Mouse (Mus musculus): ENCODE data around the gene Tomm40. TPM values are rescaled to one million over a fixed set of nuclear protein-coding genes. Genes with fewer than 3 reads are reported as not detected.

Tomm40 gene
- total and polyA plus RNA-seq, 2 experiments = 22.3 to 56.2 TPM

GRCm38 (mm10) chr7:19747420-19748218, 32.4 kb upstream of the Tomm40 start:
- peak overlapping the region; percentile 89 for H3K9ac ChIP-seq (ENCODE audit: low read depth, low read length)
- peak; percentile 55 for DNase-seq (ENCODE audit: extremely low read depth, low read depth, low spot score)

GRCm38 (mm10) chr7:19746426-19747201, 31.4 kb upstream of the Tomm40 start:
- H3K4me3 ChIP-seq (ENCODE audit: insufficient read depth, low read depth, low read length) = no peak overlapping the region

More at GRCm38 (mm10) chr7:19747420-19748218, 32.4 kb upstream of the Tomm40 start:
- WGBS = 4% methylated on average over 25 of the region's 25 CpGs
- no peaks in the 10 kb centered on the region for H3K27me3 ChIP-seq (ENCODE audit: control insufficient read depth, insufficient read depth, low read length)
- H3K27ac ChIP-seq (replicated peaks; ENCODE audit: insufficient read depth, low read depth, low read length) = peak overlapping the region; percentile 96
- peaks cover 14% of the 10 kb centered on the region; the same call in 1 of the 2 replicates for H3K79me2 ChIP-seq (ENCODE audit: control insufficient read depth, insufficient read depth, low read length)
- H3K4me1 ChIP-seq (ENCODE audit: control insufficient read depth, insufficient read depth, low read length) = peaks cover 16% of the 10 kb centered on the region
- no peak for TF ChIP-seq CTCF (IDR thresholded peaks at IDR 0.05; ENCODE audit: low read depth, low read length)
- TF ChIP-seq POLR2A (IDR thresholded peaks at IDR 0.05; ENCODE audit: extremely low read depth, insufficient read depth, low read length) = no peak
- peak overlapping the region; percentile 84 for H3K4me3 ChIP-seq (ENCODE audit: insufficient read depth, low read depth, low read length)
- H3K36me3 ChIP-seq (ENCODE audit: control insufficient read depth, insufficient read depth, low read length) = no peaks in the 10 kb centered on the region; the same call in 1 of the 2 replicates

GRCm38 (mm10) chr7:19745971-19746370, 30.7 kb upstream of the Tomm40 start:
- Histone ChIP-seq H3K27me3 (ENCODE audit: control insufficient read depth, insufficient read depth, low read length) (no peaks in the 10 kb centered on the region), H3K36me3 (ENCODE audit: control insufficient read depth, insufficient read depth, low read length) (no peaks in the 10 kb centered on the region; the same call in 1 of the 2 replicates), H3K9ac (ENCODE audit: low read depth, low read length) (no peak overlapping the region), H3K4me1 (ENCODE audit: control insufficient read depth, insufficient read depth, low read length) (peaks cover 16% of the 10 kb centered on the region), H3K27ac (replicated peaks; ENCODE audit: insufficient read depth, low read depth, low read length) (no peak overlapping the region), H3K4me3 (ENCODE audit: insufficient read depth, low read depth, low read length) (no peak overlapping the region), H3K79me2 (ENCODE audit: control insufficient read depth, insufficient read depth, low read length) (peaks cover 14% of the 10 kb centered on the region; the same call in 1 of the 2 replicates)
- 79% methylated on average over 8 of the region's 10 CpGs for WGBS
- DNase-seq (ENCODE audit: extremely low read depth, low read depth, low spot score) = no peak
- TF ChIP-seq POLR2A (IDR thresholded peaks at IDR 0.05; ENCODE audit: extremely low read depth, insufficient read depth, low read length) = no peak
- TF ChIP-seq CTCF (IDR thresholded peaks at IDR 0.05; ENCODE audit: low read depth, low read length) = no peak

More at GRCm38 (mm10) chr7:19746426-19747201, 31.4 kb upstream of the Tomm40 start:
- Histone ChIP-seq H3K4me1 (ENCODE audit: control insufficient read depth, insufficient read depth, low read length) (peaks cover 16% of the 10 kb centered on the region), H3K27me3 (ENCODE audit: control insufficient read depth, insufficient read depth, low read length) (no peaks in the 10 kb centered on the region), H3K9ac (ENCODE audit: low read depth, low read length) (no peak overlapping the region), H3K27ac (replicated peaks; ENCODE audit: insufficient read depth, low read depth, low read length) (peak overlapping the region; percentile 96), H3K79me2 (ENCODE audit: control insufficient read depth, insufficient read depth, low read length) (peaks cover 14% of the 10 kb centered on the region; the same call in 1 of the 2 replicates), H3K36me3 (ENCODE audit: control insufficient read depth, insufficient read depth, low read length) (no peaks in the 10 kb centered on the region; the same call in 1 of the 2 replicates)
- TF ChIP-seq CTCF (IDR thresholded peaks at IDR 0.05; ENCODE audit: low read depth, low read length) (no peak), POLR2A (IDR thresholded peaks at IDR 0.05; ENCODE audit: extremely low read depth, insufficient read depth, low read length) (no peak)
- no peak for DNase-seq (ENCODE audit: extremely low read depth, low read depth, low spot score)
- 54% methylated on average over 6 of the region's 6 CpGs for WGBS

GRCm38 (mm10) chr7:19744590-19745385, 29.6 kb upstream of the Tomm40 start:
- Histone ChIP-seq H3K27me3 (ENCODE audit: control insufficient read depth, insufficient read depth, low read length) (no peaks in the 10 kb centered on the region), H3K4me1 (ENCODE audit: control insufficient read depth, insufficient read depth, low read length) (peaks cover 8% of the 10 kb centered on the region; the same call in 1 of the 2 replicates), H3K79me2 (ENCODE audit: control insufficient read depth, insufficient read depth, low read length) (peaks cover 14% of the 10 kb centered on the region; the same call in 1 of the 2 replicates), H3K36me3 (ENCODE audit: control insufficient read depth, insufficient read depth, low read length) (no peaks in the 10 kb centered on the region; the same call in 1 of the 2 replicates), H3K27ac (replicated peaks; ENCODE audit: insufficient read depth, low read depth, low read length) (peak overlapping the region; percentile 35), H3K4me3 (ENCODE audit: insufficient read depth, low read depth, low read length) (no peak overlapping the region), H3K9ac (ENCODE audit: low read depth, low read length) (no peak overlapping the region)
- TF ChIP-seq POLR2A (IDR thresholded peaks at IDR 0.05; ENCODE audit: extremely low read depth, insufficient read depth, low read length) (no peak), CTCF (IDR thresholded peaks at IDR 0.05; ENCODE audit: low read depth, low read length) (no peak)
- no peak for DNase-seq (ENCODE audit: extremely low read depth, low read depth, low spot score)
- 70% methylated on average over 14 of the region's 14 CpGs for WGBS

- Histone ChIP-seq H3K27ac (replicated peaks; ENCODE audit: insufficient read depth, low read depth, low read length) (no peak overlapping the region), H3K36me3 (ENCODE audit: control insufficient read depth, insufficient read depth, low read length) (no peaks in the 10 kb centered on the region; the same call in 1 of the 2 replicates), H3K27me3 (ENCODE audit: control insufficient read depth, insufficient read depth, low read length) (no peaks in the 10 kb centered on the region), H3K79me2 (ENCODE audit: control insufficient read depth, insufficient read depth, low read length) (peaks cover 10% of the 10 kb centered on the region; the same call in 1 of the 2 replicates), H3K4me3 (ENCODE audit: insufficient read depth, low read depth, low read length) (no peak overlapping the region), H3K4me1 (ENCODE audit: control insufficient read depth, insufficient read depth, low read length) (peaks cover 8% of the 10 kb centered on the region; the same call in 1 of the 2 replicates), H3K9ac (ENCODE audit: low read depth, low read length) (no peak overlapping the region)
- TF ChIP-seq POLR2A (IDR thresholded peaks at IDR 0.05; ENCODE audit: extremely low read depth, insufficient read depth, low read length) = no peak
- TF ChIP-seq CTCF (IDR thresholded peaks at IDR 0.05; ENCODE audit: low read depth, low read length) = no peak
- 82% methylated on average over 6 of the region's 6 CpGs for WGBS
- DNase-seq (ENCODE audit: extremely low read depth, low read depth, low spot score) = no peak
These were observed 28.6 kb upstream of the Tomm40 start for GRCm38 (mm10) chr7:19743791-19744190.

Measured in liver, adult 2 months (tissue).